Mouse (Mus musculus) stomach, embryonic 16.5 days (tissue): ENCODE results near the gene Pcyt1a. TPM values are rescaled to one million over a fixed set of nuclear protein-coding genes. Genes with fewer than 3 reads are reported as not detected.

ENCODE experiments used
- ATAC-seq: fragments of 200-750 bp; cut with Nextera tagmentation; 2 replicates; pipeline ENCODE4 v1.8.0; 2017; ENCODE audit warnings: moderate number of reproducible peaks, moderate TSS enrichment; ENCODE audit not compliant: insufficient read depth, low FRiP score
- H3K27ac ChIP-seq: fragments of 300-500 bp; sonication (generic); 2 replicates; pipeline ENCODE4 v1.5.1; 2014; ENCODE audit warnings: low read length
- H3K27me3 ChIP-seq: fragments of 300-500 bp; sonication (generic); 2 replicates; pipeline ENCODE4 v1.6.1; 2014; ENCODE audit warnings: low read length, control low read depth, mixed read lengths; ENCODE audit not compliant: control insufficient read depth, insufficient read depth
- H3K36me3 ChIP-seq: fragments of 300-500 bp; sonication (generic); 2 replicates; pipeline ENCODE4 v1.6.1; 2014; ENCODE audit warnings: low read length; ENCODE audit not compliant: control insufficient read depth, insufficient read depth
- H3K4me1 ChIP-seq: fragments of 300-500 bp; sonication (generic); 2 replicates; pipeline ENCODE4 v1.6.1; 2014; ENCODE audit warnings: low read length, control low read depth, mixed read lengths; ENCODE audit not compliant: control insufficient read depth, insufficient read depth
- H3K4me2 ChIP-seq: fragments of 300-500 bp; sonication (generic); 2 replicates; pipeline ENCODE4 v1.6.1; 2014; ENCODE audit warnings: low read depth, low read length, mixed read lengths
- H3K4me3 ChIP-seq: fragments of 300-500 bp; sonication (generic); replicated peaks from 2 replicates; pipeline ENCODE4 v1.5.1; 2014; ENCODE audit warnings: mild to moderate bottlenecking, low read length
- H3K9ac ChIP-seq: fragments of 300-500 bp; sonication (generic); 2 replicates; pipeline ENCODE4 v1.6.1; 2014; ENCODE audit warnings: low read length
- H3K9me3 ChIP-seq: fragments of 300-500 bp; sonication (generic); replicated peaks from 2 replicates; pipeline ENCODE4 v1.6.1; 2016; ENCODE audit warnings: low read length, control low read depth; ENCODE audit not compliant: control insufficient read depth
- WGBS: fragments of 180-500 bp; shearing (Covaris S2); extraction: QIAGEN DNeasy Blood & Tissue Kit; methylation state at CpG from one replicate; pipeline ENCODE4 v1.1.7; 2014; 5-methylcytosine and 5-hydroxymethylcytosine counted together
- polyA plus RNA-seq: library from polyadenylated mRNA; unstranded; fragments of >200 nt; fragmentation: Nextera tagmentation; extraction: Ambion mirVana; gene quantifications from 2 replicates; pipeline ENCODE4 v1.2.1, GENCODE M21; 2015

Gene Pcyt1a
- polyA plus RNA-seq, 1 experiment from 2014 or later = 42.0 TPM

DNA sequence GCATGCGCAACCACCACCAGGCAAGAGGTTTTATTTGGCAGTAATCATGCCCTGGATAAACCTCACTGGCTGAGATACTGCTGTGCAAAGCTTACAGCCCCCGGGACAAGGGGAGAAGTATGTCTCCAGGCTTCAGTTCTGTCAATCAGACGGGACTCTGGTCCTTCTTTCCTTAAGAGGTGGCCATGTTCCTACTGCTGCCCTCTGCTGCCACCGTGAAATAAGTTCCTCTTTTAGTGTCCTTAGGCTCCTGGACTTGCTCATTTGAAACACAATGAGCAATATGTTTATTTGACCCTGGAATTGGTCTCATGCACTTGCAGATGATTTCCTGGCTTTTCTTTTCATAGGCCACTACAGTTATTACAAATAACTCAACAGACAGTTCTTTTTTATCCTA lies 29.8 kb downstream of the Pcyt1a start:
- no peak overlapping the region for H3K4me3 ChIP-seq
- H3K4me1 ChIP-seq = no peaks in the 10 kb centered on the region; the same call in 1 of the 2 replicates
- H3K27me3 ChIP-seq = no peaks in the 10 kb centered on the region
- no peaks in the 10 kb centered on the region for H3K9me3 ChIP-seq
- ATAC-seq = no peak
- 58% methylated on average over 4 of the region's 4 CpGs for WGBS
- H3K36me3 ChIP-seq = peaks cover 10% of the 10 kb centered on the region; the same call in 1 of the 2 replicates
- no peak overlapping the region for H3K9ac ChIP-seq
- no peak overlapping the region; the same call in 1 of the 2 replicates for H3K27ac ChIP-seq
- H3K4me2 ChIP-seq = no peak overlapping the region

DNA sequence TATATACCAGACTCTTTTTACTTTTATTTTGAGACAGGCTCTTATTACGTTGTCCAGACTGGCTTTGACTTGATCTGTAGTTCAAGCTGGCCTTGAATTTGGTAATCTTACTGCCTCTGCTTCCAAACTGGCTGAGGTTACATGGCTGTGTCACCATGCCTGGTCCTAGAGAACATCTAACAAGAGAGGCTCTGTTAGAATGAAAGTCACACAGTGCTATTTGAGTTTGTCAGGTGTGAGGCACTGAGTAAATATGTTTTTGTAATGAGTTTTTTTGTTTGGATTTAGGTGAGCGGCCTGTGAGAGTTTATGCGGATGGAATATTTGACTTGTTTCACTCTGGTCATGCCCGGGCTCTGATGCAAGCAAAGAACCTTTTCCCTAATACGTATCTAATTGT lies 31.0 kb downstream of the Pcyt1a start:
- peak; percentile 46; the same call in 1 of the 2 replicates for ATAC-seq
- H3K4me1 ChIP-seq = no peaks in the 10 kb centered on the region; the same call in 1 of the 2 replicates
- WGBS = 68% methylated on average over 5 of the region's 5 CpGs

DNA sequence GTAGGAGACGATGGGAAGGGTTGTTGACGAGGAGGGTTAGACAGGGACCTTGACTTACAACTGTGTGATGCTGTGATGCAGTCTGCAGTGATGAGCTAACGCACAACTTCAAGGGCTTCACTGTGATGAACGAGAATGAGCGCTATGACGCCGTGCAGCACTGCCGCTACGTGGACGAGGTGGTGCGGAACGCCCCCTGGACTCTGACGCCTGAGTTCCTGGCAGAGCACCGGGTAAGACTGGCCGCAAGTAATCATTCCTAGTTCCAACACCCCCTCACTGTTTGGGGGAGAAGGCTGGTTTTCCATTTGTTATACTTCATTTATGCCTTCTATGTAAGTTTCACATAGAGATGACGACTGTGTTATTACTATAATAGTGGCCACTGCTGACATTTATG lies 32.2 kb downstream of the Pcyt1a start:
- Histone ChIP-seq H3K4me2 (no peak overlapping the region), H3K27ac (peak overlapping the region; percentile 43; the same call in 1 of the 2 replicates), H3K9ac (no peak overlapping the region), H3K27me3 (no peaks in the 10 kb centered on the region), H3K4me3 (no peak overlapping the region), H3K36me3 (peaks cover 10% of the 10 kb centered on the region; the same call in 1 of the 2 replicates), H3K9me3 (no peaks in the 10 kb centered on the region), H3K4me1 (no peaks in the 10 kb centered on the region; the same call in 1 of the 2 replicates)
- ATAC-seq = no peak
- WGBS = 93% methylated on average over 16 of the region's 16 CpGs

More for the DNA sequence above, 31.0 kb downstream of the Pcyt1a start:
- H3K36me3 ChIP-seq = peaks cover 10% of the 10 kb centered on the region; the same call in 1 of the 2 replicates
- no peak overlapping the region for H3K4me3 ChIP-seq
- no peak overlapping the region for H3K4me2 ChIP-seq
- H3K9ac ChIP-seq = no peak overlapping the region
- H3K9me3 ChIP-seq = no peaks in the 10 kb centered on the region
- H3K27me3 ChIP-seq = no peaks in the 10 kb centered on the region
- peak overlapping the region; percentile 46; the same call in 1 of the 2 replicates for H3K27ac ChIP-seq

DNA sequence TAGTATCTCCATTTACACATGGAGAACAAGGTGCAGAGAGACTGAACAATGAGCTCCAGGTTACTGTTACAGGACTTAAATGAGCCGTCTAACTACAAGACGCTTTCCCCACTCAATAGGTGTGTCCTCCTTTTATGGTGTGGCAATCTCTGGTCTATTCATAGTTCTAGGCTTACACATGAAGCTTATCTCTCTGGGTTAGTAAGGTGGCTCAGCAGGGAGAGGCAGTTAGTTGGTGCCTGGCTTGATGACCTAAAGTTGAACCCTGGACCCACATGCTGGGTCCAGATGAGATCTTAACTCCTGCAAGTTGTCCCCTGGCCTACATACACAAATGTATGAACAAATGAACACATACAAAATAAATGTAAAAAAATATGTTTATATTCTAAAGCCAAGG lies 32.7 kb downstream of the Pcyt1a start:
- peaks cover 10% of the 10 kb centered on the region; the same call in 1 of the 2 replicates for H3K36me3 ChIP-seq
- H3K9me3 ChIP-seq = no peaks in the 10 kb centered on the region
- H3K4me2 ChIP-seq = no peak overlapping the region
- H3K4me1 ChIP-seq = no peaks in the 10 kb centered on the region; the same call in 1 of the 2 replicates
- 57% methylated on average over 2 of the region's 2 CpGs for WGBS
- no peak overlapping the region for H3K4me3 ChIP-seq
- peak; percentile 87 for ATAC-seq
- H3K27me3 ChIP-seq = no peaks in the 10 kb centered on the region
- H3K27ac ChIP-seq = peak overlapping the region; percentile 43; the same call in 1 of the 2 replicates
- H3K9ac ChIP-seq = no peak overlapping the region

DNA sequence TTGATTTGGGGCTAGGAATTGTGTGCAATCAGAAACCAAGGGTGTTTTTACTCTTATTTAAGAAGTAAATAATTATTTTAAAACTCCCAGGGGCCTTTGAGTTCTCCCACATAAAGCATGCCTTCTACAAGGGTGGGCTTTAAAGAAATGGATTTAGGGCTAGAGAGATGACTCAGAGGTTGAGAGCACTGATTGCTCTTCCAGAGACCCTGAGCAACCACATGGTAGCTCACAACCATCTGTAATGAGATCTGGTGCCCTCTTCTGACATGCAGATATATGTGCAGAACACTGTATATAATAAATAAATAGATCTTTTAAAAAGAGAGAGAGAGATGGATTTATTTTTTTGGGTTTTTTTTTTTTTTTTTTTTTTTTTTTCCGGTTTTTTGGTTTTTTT lies 34.2 kb downstream of the Pcyt1a start:
- no peak overlapping the region for H3K27ac ChIP-seq
- peaks cover 10% of the 10 kb centered on the region; the same call in 1 of the 2 replicates for H3K36me3 ChIP-seq
- H3K9me3 ChIP-seq = no peaks in the 10 kb centered on the region
- no peak overlapping the region for H3K4me2 ChIP-seq
- no peaks in the 10 kb centered on the region for H3K27me3 ChIP-seq
- H3K4me3 ChIP-seq = no peak overlapping the region
- no peak for ATAC-seq
- no peaks in the 10 kb centered on the region; the same call in 1 of the 2 replicates for H3K4me1 ChIP-seq
- H3K9ac ChIP-seq = no peak overlapping the region
- WGBS = 0% methylated on average over 1 of the region's 1 CpGs

DNA sequence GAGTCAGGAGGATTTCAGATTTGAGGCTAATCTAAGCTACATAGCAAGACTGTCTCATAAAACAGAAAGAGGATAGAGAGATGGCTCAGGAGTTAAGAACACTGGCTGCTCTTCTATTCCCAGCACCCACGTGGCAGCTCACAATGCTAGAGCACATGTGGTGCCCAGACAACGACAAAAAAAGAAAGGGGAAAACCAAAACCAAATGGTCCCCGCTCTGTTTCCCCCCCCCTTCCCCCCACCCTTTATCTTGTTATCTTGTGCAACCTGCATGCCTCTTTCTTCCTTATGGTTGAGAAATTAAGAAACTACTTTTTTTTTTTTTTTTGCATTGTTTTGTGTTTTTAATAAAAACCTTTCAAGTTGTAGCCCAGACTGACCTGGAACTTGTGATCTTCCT lies 37.8 kb downstream of the Pcyt1a start:
- Histone ChIP-seq H3K27ac (no peak overlapping the region), H3K4me2 (no peak overlapping the region), H3K9ac (no peak overlapping the region), H3K4me3 (no peak overlapping the region), H3K27me3 (no peaks in the 10 kb centered on the region), H3K9me3 (no peaks in the 10 kb centered on the region), H3K4me1 (no peaks in the 10 kb centered on the region), H3K36me3 (peaks cover 8% of the 10 kb centered on the region; the same call in 1 of the 2 replicates)
- WGBS = 71% methylated on average over 3 of the region's 3 CpGs
- ATAC-seq = no peak

DNA sequence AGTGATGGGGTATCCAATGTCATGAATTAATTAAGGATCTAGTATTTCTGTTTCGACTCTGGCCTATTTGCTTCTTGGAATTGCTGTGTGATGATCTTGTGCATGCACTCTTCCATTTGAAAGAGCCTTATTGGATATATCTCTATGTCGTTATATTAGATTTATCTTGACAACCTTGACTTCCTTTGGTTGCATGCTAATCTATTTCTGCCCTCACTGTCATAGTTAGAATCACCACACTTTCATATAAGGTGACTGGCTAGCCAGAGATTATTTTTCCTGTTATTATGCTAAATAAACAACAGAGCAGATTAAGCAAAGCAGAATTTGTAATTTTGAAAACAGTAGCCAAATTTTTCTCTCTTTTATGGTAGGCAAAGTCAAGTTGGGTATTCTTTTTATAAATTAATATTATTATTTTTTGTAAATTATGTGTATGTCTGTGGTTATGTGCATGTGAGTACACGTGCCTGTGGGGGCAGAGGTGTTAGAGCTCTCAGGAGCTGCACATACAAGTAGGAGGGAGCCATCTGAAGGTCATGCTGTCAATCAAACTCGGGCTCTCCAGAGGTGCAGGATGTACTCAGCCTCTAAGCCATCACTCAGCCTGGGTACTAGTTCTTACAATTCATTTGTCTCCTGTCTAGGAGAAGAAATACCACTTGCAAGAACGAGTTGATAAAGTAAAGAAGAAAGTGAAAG lies 38.8 kb downstream of the Pcyt1a start:
- no peak overlapping the region for H3K4me3 ChIP-seq
- H3K9ac ChIP-seq = no peak overlapping the region
- H3K27ac ChIP-seq = no peak overlapping the region
- H3K36me3 ChIP-seq = 0 out of 2 replicates have a peak, but pooled peaks cover 4% of the 10 kb centered on the region
- no peak overlapping the region for H3K4me2 ChIP-seq
- no peaks in the 10 kb centered on the region for H3K4me1 ChIP-seq
- WGBS = 67% methylated on average over 5 of the region's 5 CpGs
- no peaks in the 10 kb centered on the region for H3K27me3 ChIP-seq
- no peaks in the 10 kb centered on the region for H3K9me3 ChIP-seq
- no peak for ATAC-seq

DNA sequence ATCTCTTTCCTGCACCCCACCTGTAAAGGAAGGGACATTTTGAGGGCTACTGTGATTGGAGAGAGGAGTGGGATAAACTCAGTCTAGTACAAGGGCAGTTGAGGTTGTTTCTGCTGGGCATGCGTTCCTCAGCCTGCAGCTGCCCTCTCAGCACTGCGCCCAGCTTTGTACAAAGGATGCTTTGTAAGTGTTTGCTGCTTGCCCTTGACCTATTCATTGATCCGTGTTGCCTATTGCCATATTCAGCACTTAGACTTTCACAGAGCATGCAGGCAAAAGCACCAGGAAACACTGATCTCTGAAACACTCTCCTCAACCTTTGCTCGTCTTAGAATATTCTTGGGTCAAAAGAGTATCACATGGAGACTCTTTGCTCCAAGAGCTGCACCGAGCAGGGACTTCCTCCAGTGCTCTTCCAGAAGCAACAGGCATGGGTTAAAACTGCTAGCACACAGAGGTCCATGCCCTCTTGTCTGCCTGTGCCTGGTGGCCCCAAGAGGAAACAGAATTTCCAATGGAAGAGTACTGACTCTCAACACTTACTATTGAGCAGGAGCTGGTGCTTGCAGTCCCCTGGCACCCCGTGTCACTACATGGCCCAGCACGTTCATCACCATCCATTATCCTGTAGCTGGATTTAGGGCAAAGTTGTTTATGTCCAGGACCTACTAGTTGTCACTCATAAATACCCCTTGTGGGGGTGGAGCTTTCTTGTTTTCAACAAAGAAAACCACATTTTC lies 41.7 kb downstream of the Pcyt1a start:
- H3K4me1 ChIP-seq = no peaks in the 10 kb centered on the region
- no peak overlapping the region for H3K9ac ChIP-seq
- no peak overlapping the region for H3K27ac ChIP-seq
- H3K4me3 ChIP-seq = no peak overlapping the region
- H3K27me3 ChIP-seq = no peaks in the 10 kb centered on the region
- H3K4me2 ChIP-seq = no peak overlapping the region
- no peaks in the 10 kb centered on the region for H3K9me3 ChIP-seq
- ATAC-seq = no peak
- WGBS = 74% methylated on average over 7 of the region's 7 CpGs
- H3K36me3 ChIP-seq = 0 out of 2 replicates have a peak, but pooled peaks cover 4% of the 10 kb centered on the region

DNA sequence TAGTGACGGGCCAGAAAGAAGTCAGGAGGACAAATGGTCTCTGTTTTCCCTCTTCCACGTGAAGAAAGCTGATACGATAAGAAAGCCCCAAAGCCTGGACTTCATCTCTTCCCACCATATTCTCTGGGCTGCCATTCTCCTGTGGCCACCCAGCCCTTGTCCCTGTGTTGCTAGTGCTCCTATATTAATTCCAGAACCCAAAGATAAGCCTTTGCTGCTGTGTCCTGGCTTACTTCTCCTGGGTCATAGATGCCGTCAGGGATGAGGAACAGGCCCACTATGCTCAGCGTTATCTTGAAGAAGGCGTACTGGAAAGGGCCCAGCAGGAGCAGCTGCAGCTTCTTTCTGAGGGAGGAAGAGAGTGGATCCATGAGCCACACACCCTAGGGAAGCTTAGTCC lies 46.6 kb downstream of the Pcyt1a start:
- no peaks in the 10 kb centered on the region for H3K36me3 ChIP-seq
- H3K9me3 ChIP-seq = no peaks in the 10 kb centered on the region
- no peak overlapping the region for H3K9ac ChIP-seq
- no peak overlapping the region for H3K4me2 ChIP-seq
- H3K4me3 ChIP-seq = no peak overlapping the region
- ATAC-seq = no peak
- WGBS = 74% methylated on average over 6 of the region's 6 CpGs
- no peaks in the 10 kb centered on the region for H3K27me3 ChIP-seq
- no peaks in the 10 kb centered on the region for H3K4me1 ChIP-seq
- no peak overlapping the region for H3K27ac ChIP-seq
